Mouse (Mus musculus) CH12.LX (cell line): ENCODE data around the gene Crybg2.

Source experiments
- CHD2 ChIP-seq: IDR thresholded peaks from 2 replicates; pipeline ENCODE4 v1.6.1; 2011; ENCODE audit warnings: low read length, improper control_type of control experiment
- JUN ChIP-seq: IDR thresholded peaks from 2 replicates; pipeline ENCODE4 v1.6.1; 2011; ENCODE audit warnings: low read depth, mild to moderate bottlenecking, low read length, improper control_type of control experiment, moderate library complexity; ENCODE audit not compliant: insufficient read depth
- MAX ChIP-seq: IDR thresholded peaks from 2 replicates; pipeline ENCODE4 v1.6.1; 2011; ENCODE audit warnings: low read length, improper control_type of control experiment
- MEF2A ChIP-seq: IDR thresholded peaks from 2 replicates; pipeline ENCODE4 v1.6.1; 2014; ENCODE audit warnings: low read depth, mild to moderate bottlenecking, inconsistent platforms, low read length, improper control_type of control experiment, borderline replicate concordance
- MXI1 ChIP-seq: IDR thresholded peaks from 2 replicates; pipeline ENCODE4 v1.6.1; 2011; ENCODE audit warnings: mild to moderate bottlenecking, low read depth, low read length, improper control_type of control experiment
- POLR2A ChIP-seq: IDR thresholded peaks from 2 replicates; pipeline ENCODE4 v1.6.1; 2011; ENCODE audit warnings: low read depth, mild to moderate bottlenecking, improper control_type of control experiment, low read length
- POLR2AphosphoS2 ChIP-seq: IDR thresholded peaks from 2 replicates; pipeline ENCODE4 v1.6.1; 2011; ENCODE audit warnings: low read depth, low read length, improper control_type of control experiment

- TF ChIP-seq MXI1 (no peak), MAX (no peak), POLR2A (no peak), JUN (no peak), CHD2 (no peak), POLR2AphosphoS2 (no peak), MEF2A (no peak)
Measured at GRCm38 (mm10) chr4:134112403-134112802, 51.8 kb downstream of the Crybg2 start.
